Mouse (Mus musculus) embryonic facial prominence, embryonic 13.5 days (tissue): ENCODE data around the gene Hspb2. TPM values are rescaled to one million over a fixed set of nuclear protein-coding genes. Genes with fewer than 3 reads are reported as not detected.

ENCODE experiments used
- ATAC-seq: fragments of 200-750 bp; cut with Nextera tagmentation; 2 replicates; pipeline ENCODE4 v1.8.0; 2017; ENCODE audit warnings: low read depth; ENCODE audit not compliant: insufficient number of reproducible peaks, insufficient read depth, low FRiP score, low TSS enrichment
- H3K27ac ChIP-seq: fragments of 300-500 bp; sonication (generic); 2 replicates; pipeline ENCODE4 v1.5.1; 2015; ENCODE audit warnings: moderate library complexity, mild to moderate bottlenecking, inconsistent platforms
- H3K27me3 ChIP-seq: fragments of 300-500 bp; sonication (generic); 2 replicates; pipeline ENCODE4 v1.6.1; 2015; ENCODE audit warnings: mild to moderate bottlenecking, inconsistent platforms
- H3K36me3 ChIP-seq: fragments of 300-500 bp; sonication (generic); 2 replicates; pipeline ENCODE4 v1.6.1; 2015; ENCODE audit warnings: mild to moderate bottlenecking, inconsistent platforms
- H3K4me1 ChIP-seq: fragments of 300-500 bp; sonication (generic); 2 replicates; pipeline ENCODE4 v1.6.1; 2015; ENCODE audit warnings: inconsistent platforms
- H3K4me2 ChIP-seq: fragments of 300-500 bp; sonication (generic); 2 replicates; pipeline ENCODE4 v1.6.1; 2015; ENCODE audit warnings: moderate library complexity, mild to moderate bottlenecking, inconsistent platforms
- H3K4me3 ChIP-seq: fragments of 300-500 bp; sonication (generic); 2 replicates; pipeline ENCODE4 v1.5.1; 2015; ENCODE audit warnings: mild to moderate bottlenecking, inconsistent platforms
- H3K9ac ChIP-seq: fragments of 300-500 bp; sonication (generic); 2 replicates; pipeline ENCODE4 v1.6.1; 2015; ENCODE audit warnings: mild to moderate bottlenecking, inconsistent platforms
- H3K9me3 ChIP-seq: fragments of 300-500 bp; sonication (generic); 2 replicates; pipeline ENCODE4 v1.6.1; 2016; ENCODE audit warnings: inconsistent platforms
- WGBS: fragments of 180-500 bp; shearing (Covaris S2); methylation state at CpG from one replicate; pipeline ENCODE4 v1.1.7; 2015; ENCODE audit warnings: mixed read lengths; 5-methylcytosine and 5-hydroxymethylcytosine counted together
- polyA plus RNA-seq: library from polyadenylated mRNA; unstranded; fragments of >200 nt; fragmentation: Nextera tagmentation; extraction: Ambion mirVana; gene quantifications from 2 replicates; pipeline ENCODE4 v1.2.1, GENCODE M21; 2015

The Hspb2 gene
- polyA plus RNA-seq, 1 experiment from 2014 or later: 5.7 TPM

- Histone ChIP-seq H3K4me1 (no peaks in the 10 kb centered on the region), H3K27ac (no peak overlapping the region), H3K27me3 (peaks cover 14% of the 10 kb centered on the region; the same call in 1 of the 2 replicates), H3K36me3 (peaks cover 43% of the 10 kb centered on the region), H3K9me3 (no peaks in the 10 kb centered on the region), H3K9ac (no peak overlapping the region), H3K4me2 (no peak overlapping the region), H3K4me3 (no peak overlapping the region)
- no peak for ATAC-seq
- WGBS: 70% methylated on average over 6 of the region's 6 CpGs
Observed at GRCm38 (mm10) chr9:50704907-50705306, 47.2 kb downstream of the Hspb2 start.

Other genes with a start within 250 kb of the Hspb2 start
- gene Pts, start 223.6 kb downstream of the Hspb2 start, polyA plus RNA-seq: 79.4 and 87.9 TPM in 2 replicates
- 5.1 TPM in 2 replicates for gene Il18, start 197.5 kb downstream of the Hspb2 start, polyA plus RNA-seq
- gene Bco2, start 197.2 kb downstream of the Hspb2 start, polyA plus RNA-seq: 0.15 and 0.40 TPM in 2 replicates
- 0.26 TPM in 1 of 2 replicates, not detected in the other for gene Tex12, start 191.0 kb downstream of the Hspb2 start, polyA plus RNA-seq
- 241 and 249 TPM in 2 replicates for gene Sdhd, start 148.5 kb downstream of the Hspb2 start, polyA plus RNA-seq
- gene Timm8b, start 148.4 kb downstream of the Hspb2 start, polyA plus RNA-seq: 286 and 288 TPM in 2 replicates
- gene Pih1d2, start 135.0 kb downstream of the Hspb2 start, polyA plus RNA-seq: 2.7 and 3.7 TPM in 2 replicates
- gene Nkapd1, start 134.9 kb downstream of the Hspb2 start, polyA plus RNA-seq: 28.6 and 30.1 TPM in 2 replicates
- gene Dlat, start 92.6 kb downstream of the Hspb2 start, polyA plus RNA-seq: 38.0 and 42.4 TPM in 2 replicates
- gene Dixdc1, start 12.8 kb downstream of the Hspb2 start, polyA plus RNA-seq: 22.6 and 23.3 TPM in 2 replicates
- gene 2310030G06Rik, start 5.8 kb downstream of the Hspb2 start, polyA plus RNA-seq: 6.0 and 6.7 TPM in 2 replicates
- gene Cryab, start 1.0 kb downstream of the Hspb2 start, polyA plus RNA-seq: 17.1 and 21.3 TPM in 2 replicates
- gene Fdxacb1, start 15.9 kb upstream of the Hspb2 start, polyA plus RNA-seq: 11.1 and 12.4 TPM in 2 replicates
- gene Alg9, start 22.7 kb upstream of the Hspb2 start, polyA plus RNA-seq: 36.9 and 43.8 TPM in 2 replicates
- 35.6 and 39.8 TPM in 2 replicates for gene 1110032A03Rik, start 23.2 kb upstream of the Hspb2 start, polyA plus RNA-seq
- gene Ppp2r1b, start 92.9 kb upstream of the Hspb2 start, polyA plus RNA-seq: 72.2 and 75.3 TPM in 2 replicates